Mouse (Mus musculus) midbrain, embryonic 16.5 days (tissue): Measurements from ENCODE around the gene Gtf2h5. TPM values are rescaled to one million over a fixed set of nuclear protein-coding genes. Genes with fewer than 3 reads are reported as not detected.

Experiments used
- ATAC-seq: fragments of 200-750 bp; cut with Nextera tagmentation; 2 replicates; pipeline ENCODE4 v1.8.0; 2017; ENCODE audit warnings: moderate TSS enrichment
- H3K27ac ChIP-seq: fragments of 300-500 bp; sonication (generic); 2 replicates; pipeline ENCODE4 v1.5.1; 2014; ENCODE audit warnings: mild to moderate bottlenecking, low read length, mixed read lengths
- H3K27me3 ChIP-seq: fragments of 300-500 bp; sonication (generic); 2 replicates; pipeline ENCODE4 v1.6.1; 2014; ENCODE audit warnings: low read depth, low read length, mixed read lengths; ENCODE audit not compliant: control insufficient read depth, insufficient read depth
- H3K36me3 ChIP-seq: fragments of 300-500 bp; sonication (generic); 2 replicates; pipeline ENCODE4 v1.6.1; 2014; ENCODE audit warnings: mild to moderate bottlenecking, low read length, moderate library complexity, mixed read lengths; ENCODE audit not compliant: control insufficient read depth, insufficient read depth
- H3K4me1 ChIP-seq: fragments of 300-500 bp; sonication (generic); 2 replicates; pipeline ENCODE4 v1.6.1; 2014; ENCODE audit warnings: mild to moderate bottlenecking, low read length, mixed read lengths; ENCODE audit not compliant: control insufficient read depth, insufficient read depth
- H3K4me2 ChIP-seq: fragments of 300-500 bp; sonication (generic); 2 replicates; pipeline ENCODE4 v1.6.1; 2014; ENCODE audit warnings: mild to moderate bottlenecking, low read length, mixed read lengths
- H3K4me3 ChIP-seq: fragments of 300-500 bp; sonication (generic); 2 replicates; pipeline ENCODE4 v1.5.1; 2014; ENCODE audit warnings: low read depth, mild to moderate bottlenecking, low read length, moderate library complexity, mixed read lengths
- H3K9ac ChIP-seq: fragments of 300-500 bp; sonication (generic); 2 replicates; pipeline ENCODE4 v1.6.1; 2014; ENCODE audit warnings: low read depth, low read length, mixed read lengths
- H3K9me3 ChIP-seq: fragments of 300-500 bp; sonication (generic); replicated peaks from 2 replicates; pipeline ENCODE4 v1.6.1; 2014; ENCODE audit warnings: mild to moderate bottlenecking, low read length, mixed read lengths; ENCODE audit not compliant: control insufficient read depth, poor library complexity, severe bottlenecking
- WGBS: fragments of 180-500 bp; shearing (Covaris S2); extraction: QIAGEN DNeasy Blood & Tissue Kit; methylation state at CpG from one replicate; pipeline ENCODE4 v1.1.7; 2014; 5-methylcytosine and 5-hydroxymethylcytosine counted together
- polyA plus RNA-seq: library from polyadenylated mRNA; unstranded; fragments of >200 nt; fragmentation: Nextera tagmentation; extraction: Ambion mirVana; gene quantifications from 2 replicates; pipeline ENCODE4 v1.2.1, GENCODE M21; 2015

Gtf2h5 gene
- polyA plus RNA-seq, 1 experiment from 2014 or later: 214 TPM

DNA sequence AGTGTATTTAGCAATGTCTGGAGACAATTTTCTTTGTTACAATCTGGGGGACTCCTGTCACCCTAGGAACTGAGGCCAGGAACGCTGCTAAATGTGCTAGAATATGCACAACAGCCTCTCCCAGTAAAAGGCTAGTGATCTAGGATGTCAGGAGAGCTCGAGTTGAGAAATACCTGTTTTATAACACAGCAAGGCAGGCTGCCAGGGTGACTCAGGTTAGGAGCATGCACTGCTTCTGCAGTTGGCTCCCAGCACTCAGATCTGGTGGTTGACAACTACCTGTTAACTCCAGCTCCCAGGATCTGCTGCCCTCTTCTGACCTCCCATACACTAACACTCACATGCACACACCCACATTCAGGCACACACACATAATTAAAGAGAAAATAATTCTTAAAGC lies 13.6 kb upstream of the Gtf2h5 start:
- WGBS: 94% methylated on average over 2 of the region's 2 CpGs

DNA sequence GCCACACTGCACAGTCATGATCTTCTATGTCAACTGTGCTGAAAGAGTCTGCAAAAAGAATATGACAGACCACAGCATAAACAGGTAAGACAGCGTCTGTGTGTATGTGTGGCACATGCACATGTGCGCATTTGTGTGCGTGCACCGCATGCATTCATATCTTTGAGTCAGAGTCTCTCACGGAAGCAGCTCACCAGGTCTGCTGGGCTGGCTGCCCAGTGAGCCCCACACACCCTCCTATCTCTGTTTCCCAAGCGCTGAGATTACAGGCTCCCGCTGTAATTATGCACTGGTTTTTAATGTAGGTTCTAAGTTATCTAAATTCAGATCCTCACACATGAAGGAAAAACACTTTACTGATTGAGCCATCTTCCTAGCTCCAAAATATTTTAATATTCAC lies 12.0 kb upstream of the Gtf2h5 start:
- Histone ChIP-seq H3K4me2 (no peak overlapping the region), H3K27ac (no peak overlapping the region), H3K9ac (no peak overlapping the region), H3K4me3 (no peak overlapping the region), H3K4me1 (no peaks in the 10 kb centered on the region), H3K9me3 (no peaks in the 10 kb centered on the region), H3K27me3 (no peaks in the 10 kb centered on the region), H3K36me3 (peaks cover 48% of the 10 kb centered on the region)
- ATAC-seq: no peak
- 97% methylated on average over 7 of the region's 7 CpGs for WGBS

More for the DNA sequence above, 13.6 kb upstream of the Gtf2h5 start:
- H3K9me3 ChIP-seq: no peaks in the 10 kb centered on the region
- no peak overlapping the region for H3K4me2 ChIP-seq
- H3K4me3 ChIP-seq: no peak overlapping the region
- no peak overlapping the region for H3K27ac ChIP-seq
- H3K4me1 ChIP-seq: no peaks in the 10 kb centered on the region
- ATAC-seq: no peak
- H3K36me3 ChIP-seq: peaks cover 44% of the 10 kb centered on the region
- H3K27me3 ChIP-seq: no peaks in the 10 kb centered on the region
- no peak overlapping the region for H3K9ac ChIP-seq

GRCm38 (mm10) chr17:6069866-6070265 lies 9.7 kb upstream of the Gtf2h5 start:
- H3K9ac ChIP-seq: no peak overlapping the region
- H3K36me3 ChIP-seq: peaks cover 42% of the 10 kb centered on the region
- no peak overlapping the region for H3K27ac ChIP-seq
- 94% methylated on average over 6 of the region's 6 CpGs for WGBS
- H3K4me2 ChIP-seq: no peak overlapping the region
- H3K4me1 ChIP-seq: no peaks in the 10 kb centered on the region
- no peak overlapping the region for H3K4me3 ChIP-seq
- no peaks in the 10 kb centered on the region for H3K9me3 ChIP-seq
- ATAC-seq: no peak
- no peaks in the 10 kb centered on the region for H3K27me3 ChIP-seq

DNA sequence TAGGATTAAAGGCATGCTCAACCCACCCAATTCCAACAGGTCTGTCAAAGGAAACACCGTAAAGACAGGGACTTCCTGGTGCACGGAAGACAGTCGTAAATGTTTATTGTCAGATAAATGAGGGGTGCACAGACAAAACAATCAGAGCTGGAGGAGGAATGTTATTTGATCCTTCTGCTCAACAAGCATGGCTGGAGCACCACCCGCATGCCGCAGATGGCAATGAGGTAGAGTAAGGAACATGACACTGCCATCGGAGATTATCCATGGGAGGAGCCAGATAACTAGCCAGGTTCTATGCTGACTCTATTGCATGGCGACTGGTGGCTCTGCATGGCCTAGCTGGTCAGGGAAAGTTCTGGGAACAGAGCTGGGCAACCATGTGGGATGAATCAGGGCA lies 6.2 kb upstream of the Gtf2h5 start:
- no peak overlapping the region for H3K9ac ChIP-seq
- ATAC-seq: no peak
- H3K27ac ChIP-seq: no peak overlapping the region
- 93% methylated on average over 7 of the region's 7 CpGs for WGBS
- H3K4me2 ChIP-seq: no peak overlapping the region
- no peaks in the 10 kb centered on the region for H3K27me3 ChIP-seq
- H3K4me1 ChIP-seq: peaks cover 5% of the 10 kb centered on the region
- peaks cover 22% of the 10 kb centered on the region for H3K36me3 ChIP-seq
- no peak overlapping the region for H3K4me3 ChIP-seq
- H3K9me3 ChIP-seq: no peaks in the 10 kb centered on the region

GRCm38 (mm10) chr17:6083323-6083890 lies 3.8 kb downstream of the Gtf2h5 start:
- no peak overlapping the region for H3K9ac ChIP-seq
- H3K27me3 ChIP-seq: no peaks in the 10 kb centered on the region
- H3K9me3 ChIP-seq: no peaks in the 10 kb centered on the region
- no peak overlapping the region for H3K4me2 ChIP-seq
- 86% methylated on average over 5 of the region's 5 CpGs for WGBS
- H3K4me3 ChIP-seq: no peak overlapping the region
- ATAC-seq: no peak
- H3K4me1 ChIP-seq: peaks cover 16% of the 10 kb centered on the region
- no peak overlapping the region for H3K27ac ChIP-seq
- peaks cover 11% of the 10 kb centered on the region for H3K36me3 ChIP-seq

DNA sequence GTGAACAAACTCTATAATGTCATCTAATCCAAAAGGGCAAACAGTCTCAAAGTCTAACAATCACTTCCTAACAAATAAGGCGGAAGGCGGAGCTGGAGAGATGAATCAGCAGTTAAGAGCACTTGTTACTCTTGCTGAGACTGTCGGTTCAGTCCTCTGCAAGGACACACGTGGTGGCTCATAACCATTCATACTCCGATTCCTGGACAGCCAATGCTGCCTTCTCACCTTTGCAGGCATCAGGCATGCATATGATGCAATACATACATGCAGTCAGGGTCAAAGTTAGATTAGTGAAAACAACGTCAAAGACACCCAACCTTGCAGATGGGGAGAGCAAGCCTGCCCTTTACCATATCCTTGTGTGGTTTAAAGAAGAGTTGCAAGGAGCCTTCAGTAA lies 12.0 kb downstream of the Gtf2h5 start:
- no peak overlapping the region for H3K4me2 ChIP-seq
- WGBS: 94% methylated on average over 6 of the region's 6 CpGs
- H3K4me1 ChIP-seq: no peaks in the 10 kb centered on the region
- ATAC-seq: no peak
- no peak overlapping the region for H3K4me3 ChIP-seq
- no peaks in the 10 kb centered on the region; the same call in 1 of the 2 replicates for H3K36me3 ChIP-seq
- H3K9ac ChIP-seq: no peak overlapping the region
- H3K27ac ChIP-seq: no peak overlapping the region
- H3K9me3 ChIP-seq: no peaks in the 10 kb centered on the region
- no peaks in the 10 kb centered on the region for H3K27me3 ChIP-seq

- Histone ChIP-seq H3K4me3 (no peak overlapping the region), H3K9me3 (no peaks in the 10 kb centered on the region), H3K9ac (no peak overlapping the region), H3K4me2 (no peak overlapping the region), H3K36me3 (no peaks in the 10 kb centered on the region), H3K4me1 (no peaks in the 10 kb centered on the region), H3K27ac (no peak overlapping the region), H3K27me3 (no peaks in the 10 kb centered on the region)
- ATAC-seq: no peak
These were observed 16.0 kb downstream of the Gtf2h5 start for GRCm38 (mm10) chr17:6095579-6095978.

DNA sequence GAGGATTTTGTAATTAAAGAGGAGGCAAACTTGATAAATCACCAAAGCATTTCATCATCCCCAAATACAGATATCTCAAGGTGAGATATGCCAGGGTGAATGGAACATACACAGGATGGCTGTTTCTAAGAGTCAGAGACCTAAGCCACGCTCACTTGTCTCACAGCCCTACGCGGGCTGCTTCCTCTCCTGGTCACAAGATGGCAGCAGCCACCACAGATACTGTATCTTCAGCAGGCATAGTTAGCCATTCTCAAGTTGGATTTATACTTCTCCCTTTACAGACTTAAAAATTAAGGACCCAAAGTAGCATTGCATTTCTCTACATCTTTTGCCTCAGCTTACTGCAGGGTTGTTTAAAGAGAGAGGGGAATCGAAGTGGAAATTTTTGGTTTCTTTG lies 18.3 kb downstream of the Gtf2h5 start:
- WGBS: 29% methylated on average over 4 of the region's 4 CpGs
- ATAC-seq: 0 out of 2 replicates have a peak, but pooled peaks have one; percentile 62
- no peaks in the 10 kb centered on the region for H3K36me3 ChIP-seq
- H3K4me3 ChIP-seq: no peak overlapping the region
- no peaks in the 10 kb centered on the region for H3K4me1 ChIP-seq
- H3K27me3 ChIP-seq: no peaks in the 10 kb centered on the region
- H3K9me3 ChIP-seq: no peaks in the 10 kb centered on the region
- no peak overlapping the region for H3K27ac ChIP-seq
- H3K9ac ChIP-seq: no peak overlapping the region
- no peak overlapping the region for H3K4me2 ChIP-seq

DNA sequence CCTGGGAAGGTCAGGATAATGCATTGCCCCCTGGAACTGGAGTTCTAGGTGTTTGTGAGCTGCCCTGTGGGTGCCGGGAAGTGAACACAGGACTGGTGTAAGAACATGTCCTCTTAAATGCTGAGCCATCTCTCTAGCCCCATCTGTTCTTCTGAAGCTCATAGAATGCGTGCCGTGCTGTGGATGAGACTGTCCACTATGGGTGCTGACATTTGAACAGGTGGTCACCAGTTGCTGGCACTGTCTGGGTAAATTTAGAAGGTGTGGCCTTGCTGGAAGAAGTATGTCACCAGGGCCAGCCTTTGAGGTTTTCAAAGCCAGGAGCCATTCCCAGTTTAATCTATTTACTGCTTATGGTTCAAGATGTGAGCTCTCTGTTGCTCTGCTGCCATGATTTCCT lies 22.7 kb downstream of the Gtf2h5 start:
- H3K27ac ChIP-seq: no peak overlapping the region
- H3K4me3 ChIP-seq: no peak overlapping the region
- H3K9ac ChIP-seq: no peak overlapping the region
- ATAC-seq: no peak
- H3K36me3 ChIP-seq: no peaks in the 10 kb centered on the region
- no peaks in the 10 kb centered on the region for H3K9me3 ChIP-seq
- no peak overlapping the region for H3K4me2 ChIP-seq
- H3K27me3 ChIP-seq: no peaks in the 10 kb centered on the region
- H3K4me1 ChIP-seq: peaks cover 3% of the 10 kb centered on the region
- WGBS: 94% methylated on average over 3 of the region's 3 CpGs
